Mouse (Mus musculus) heart, embryonic 16.5 days (tissue): ENCODE measurements at regions not wholly inside any gene's neighbourhood (a gene's known extent, or its start where the extent isn't known, plus 50 kb on each side); places are given as distances from the start of the nearest gene placed in this dataset.

Experiments
- ATAC-seq: fragments of 200-750 bp; cut with Nextera tagmentation; replicated peaks from 2 replicates; pipeline ENCODE4 v1.8.0; 2017; ENCODE audit warnings: moderate number of reproducible peaks; ENCODE audit not compliant: insufficient read depth, low FRiP score; ENCODE audit errors: extremely low read depth
- H3K27ac ChIP-seq: fragments of 300-500 bp; sonication (generic); 2 replicates; pipeline ENCODE4 v1.5.1; 2014; ENCODE audit warnings: mild to moderate bottlenecking, low read length, control low read depth, moderate library complexity
- H3K27me3 ChIP-seq: fragments of 300-500 bp; sonication (generic); 2 replicates; pipeline ENCODE4 v1.6.1; 2014; ENCODE audit warnings: low read length, mixed read lengths; ENCODE audit not compliant: control insufficient read depth, insufficient read depth
- H3K36me3 ChIP-seq: fragments of 300-500 bp; sonication (generic); 2 replicates; pipeline ENCODE4 v1.6.1; 2014; ENCODE audit not compliant: control insufficient read depth, insufficient read depth
- H3K4me1 ChIP-seq: fragments of 300-500 bp; sonication (generic); 2 replicates; pipeline ENCODE4 v1.6.1; 2014; ENCODE audit warnings: low read length, mixed read lengths; ENCODE audit not compliant: control insufficient read depth, insufficient read depth
- H3K4me2 ChIP-seq: fragments of 300-500 bp; sonication (generic); 2 replicates; pipeline ENCODE4 v1.6.1; 2014; ENCODE audit warnings: low read depth, mild to moderate bottlenecking, control low read depth, low read length
- H3K4me3 ChIP-seq: fragments of 300-500 bp; sonication (generic); 2 replicates; pipeline ENCODE4 v1.5.1; 2014; ENCODE audit warnings: mild to moderate bottlenecking, control low read depth, low read length
- H3K9ac ChIP-seq: fragments of 300-500 bp; sonication (generic); 2 replicates; pipeline ENCODE4 v1.6.1; 2014; ENCODE audit warnings: low read length, control low read depth
- H3K9me3 ChIP-seq: fragments of 300-500 bp; sonication (generic); replicated peaks from 2 replicates; pipeline ENCODE4 v1.6.1; 2016; ENCODE audit warnings: low read length; ENCODE audit not compliant: control insufficient read depth
- WGBS: fragments of 180-500 bp; shearing (Covaris S2); extraction: QIAGEN DNeasy Blood & Tissue Kit; methylation state at CpG from one replicate; pipeline ENCODE4 v1.1.7; 2014; 5-methylcytosine and 5-hydroxymethylcytosine counted together

DNA sequence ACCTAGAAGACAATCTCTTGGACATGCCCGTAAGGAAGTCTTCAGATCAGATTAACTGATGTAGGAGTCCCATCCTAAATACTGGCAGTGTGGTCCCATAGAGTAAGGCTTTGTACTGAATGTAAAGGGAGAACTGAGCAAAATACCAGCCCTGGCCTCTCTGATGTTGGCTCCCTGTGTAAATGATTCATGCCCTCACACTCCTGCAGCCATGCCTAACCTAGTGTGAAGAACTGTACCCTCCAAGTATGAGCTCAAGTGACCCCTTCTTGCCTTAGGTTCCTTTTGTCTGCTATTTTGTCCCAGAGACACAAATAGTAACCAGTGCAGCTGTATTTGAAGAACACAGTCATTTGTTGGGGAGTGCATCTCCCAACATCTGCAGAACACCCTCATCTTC lies 342.4 kb upstream of the Cdh4 start:
- Histone ChIP-seq H3K4me3 (no peak overlapping the region), H3K4me2 (no peak overlapping the region), H3K27me3 (no peaks in the 10 kb centered on the region), H3K27ac (no peak overlapping the region), H3K36me3 (no peaks in the 10 kb centered on the region), H3K9ac (no peak overlapping the region), H3K9me3 (0 out of 2 replicates have a peak, but pooled peaks cover 4% of the 10 kb centered on the region), H3K4me1 (no peaks in the 10 kb centered on the region)
- ATAC-seq: no peak
- 79% methylated on average over 1 of the region's 1 CpGs for WGBS

DNA sequence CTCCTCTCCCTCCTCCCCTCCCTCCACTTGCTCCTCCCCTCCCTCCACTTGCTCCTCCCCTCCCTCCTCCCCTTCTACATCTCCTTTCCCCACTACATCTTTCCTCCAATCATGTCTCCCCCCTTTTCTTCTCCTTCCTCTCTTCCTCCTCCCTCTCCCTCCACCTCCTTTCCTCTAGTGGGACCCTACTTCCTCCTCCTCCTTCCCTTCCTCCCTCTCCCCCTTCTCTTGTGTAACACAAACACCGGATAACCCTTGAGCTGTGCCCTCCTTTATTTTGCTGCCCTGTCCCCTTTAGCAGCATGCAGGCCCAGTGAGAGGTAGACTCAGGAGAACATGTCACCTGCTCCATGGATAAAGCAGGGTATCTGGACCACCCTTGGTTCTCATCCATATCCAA lies 339.1 kb upstream of the Cdh4 start:
- Histone ChIP-seq H3K27ac (no peak overlapping the region), H3K9me3 (0 out of 2 replicates have a peak, but pooled peaks cover 4% of the 10 kb centered on the region), H3K27me3 (no peaks in the 10 kb centered on the region), H3K9ac (no peak overlapping the region), H3K4me1 (no peaks in the 10 kb centered on the region), H3K4me2 (no peak overlapping the region), H3K36me3 (no peaks in the 10 kb centered on the region), H3K4me3 (no peak overlapping the region)
- no peak for ATAC-seq
- 80% methylated on average over 1 of the region's 1 CpGs for WGBS

DNA sequence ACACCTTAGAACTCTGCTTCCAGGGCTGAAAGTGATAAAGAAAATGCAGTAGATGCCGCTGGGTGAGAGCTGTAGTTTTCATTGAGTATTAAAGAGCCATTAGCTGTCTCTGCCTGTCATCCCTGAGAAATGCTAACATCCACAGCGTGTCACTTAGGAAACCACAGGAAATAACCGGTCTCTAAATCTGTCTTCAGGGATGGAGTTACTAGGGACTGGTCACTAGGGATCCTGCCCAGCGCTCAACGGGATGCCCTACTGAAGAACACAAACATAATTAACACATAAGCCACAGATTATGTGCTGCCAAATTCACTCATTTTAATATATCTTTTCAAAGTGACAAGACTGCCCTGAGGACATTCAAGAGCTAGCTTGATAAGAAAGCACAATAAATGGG lies 329.3 kb upstream of the Cdh4 start:
- no peak overlapping the region for H3K27ac ChIP-seq
- no peaks in the 10 kb centered on the region for H3K36me3 ChIP-seq
- H3K9me3 ChIP-seq: no peaks in the 10 kb centered on the region
- ATAC-seq: no peak
- no peaks in the 10 kb centered on the region; the same call in 1 of the 2 replicates for H3K27me3 ChIP-seq
- H3K4me1 ChIP-seq: no peaks in the 10 kb centered on the region
- no peak overlapping the region for H3K4me2 ChIP-seq
- no peak overlapping the region for H3K4me3 ChIP-seq
- no peak overlapping the region for H3K9ac ChIP-seq
- WGBS: 49% methylated on average over 5 of the region's 5 CpGs

DNA sequence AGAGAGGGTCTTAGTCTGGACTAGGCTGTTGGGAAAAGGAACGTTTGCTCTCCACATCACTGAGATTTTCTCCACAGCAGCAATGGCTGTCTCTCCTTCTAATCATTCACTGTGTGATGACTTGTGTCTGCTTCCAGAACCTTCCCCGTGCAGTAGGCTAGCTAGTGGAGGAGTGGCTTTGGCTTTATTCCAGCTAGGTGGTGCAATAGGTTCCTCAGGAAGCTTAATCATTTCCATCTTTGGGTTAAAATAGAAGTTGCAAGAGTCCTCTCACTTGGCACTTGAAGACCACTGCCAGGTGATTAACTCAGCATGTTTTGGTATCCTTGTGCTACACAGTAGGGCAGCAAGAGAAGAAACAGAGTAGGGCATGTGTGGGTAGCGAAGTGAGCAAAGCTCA lies 314.2 kb upstream of the Cdh4 start:
- Histone ChIP-seq H3K4me1 (no peaks in the 10 kb centered on the region), H3K4me3 (no peak overlapping the region), H3K9me3 (no peaks in the 10 kb centered on the region), H3K36me3 (no peaks in the 10 kb centered on the region), H3K9ac (no peak overlapping the region), H3K27ac (no peak overlapping the region), H3K27me3 (no peaks in the 10 kb centered on the region), H3K4me2 (no peak overlapping the region)
- ATAC-seq: no peak
- 69% methylated on average over 3 of the region's 3 CpGs for WGBS

DNA sequence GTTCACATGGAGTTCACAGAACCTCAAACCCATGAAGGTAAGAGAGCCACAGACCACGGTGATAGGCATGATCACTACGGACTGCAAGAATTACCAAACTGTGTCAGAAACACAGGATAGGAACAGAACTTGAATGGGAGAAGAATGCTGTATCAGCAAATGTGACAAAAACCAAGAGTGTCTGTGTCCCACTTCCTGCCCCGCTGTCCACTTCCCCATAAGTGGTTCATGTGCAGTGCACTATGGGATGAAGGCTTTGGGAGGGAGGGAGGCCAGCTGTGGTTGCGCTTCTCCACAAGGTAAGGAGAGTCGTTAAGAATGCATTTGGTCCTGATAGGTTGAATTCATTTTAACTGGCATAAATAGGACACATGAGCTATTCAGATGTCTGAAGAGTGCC lies 313.8 kb upstream of the Cdh4 start:
- H3K27ac ChIP-seq: no peak overlapping the region

DNA sequence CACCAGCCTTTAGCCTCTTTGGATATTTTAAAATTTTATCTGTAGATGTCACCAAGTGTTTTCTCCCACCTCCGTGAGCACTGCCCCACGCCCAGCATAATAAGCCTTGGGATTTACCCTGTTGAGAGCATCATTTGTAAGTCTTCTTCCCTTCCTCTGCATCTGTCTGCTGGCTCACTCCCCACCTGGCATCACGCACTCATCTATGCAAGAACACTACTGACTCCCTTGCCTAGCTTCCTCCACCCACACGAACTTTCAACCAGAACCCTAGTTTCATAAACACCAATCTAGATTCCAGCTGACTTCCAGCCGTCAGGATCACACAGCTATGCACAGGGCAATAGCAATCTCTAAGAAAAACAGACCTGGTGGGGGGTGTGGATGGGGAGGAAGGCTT lies 311.2 kb upstream of the Cdh4 start:
- Histone ChIP-seq H3K4me1 (no peaks in the 10 kb centered on the region), H3K36me3 (no peaks in the 10 kb centered on the region), H3K9me3 (no peaks in the 10 kb centered on the region), H3K27ac (no peak overlapping the region), H3K27me3 (no peaks in the 10 kb centered on the region), H3K4me2 (no peak overlapping the region), H3K4me3 (no peak overlapping the region), H3K9ac (no peak overlapping the region)
- no peak for ATAC-seq
- WGBS: 57% methylated on average over 5 of the region's 5 CpGs

More for the DNA sequence above, 313.8 kb upstream of the Cdh4 start:
- Histone ChIP-seq H3K4me2 (no peak overlapping the region), H3K9me3 (no peaks in the 10 kb centered on the region), H3K4me3 (no peak overlapping the region), H3K27me3 (no peaks in the 10 kb centered on the region), H3K4me1 (no peaks in the 10 kb centered on the region), H3K36me3 (no peaks in the 10 kb centered on the region), H3K9ac (no peak overlapping the region)
- WGBS: 83% methylated on average over 5 of the region's 5 CpGs
- ATAC-seq: no peak

DNA sequence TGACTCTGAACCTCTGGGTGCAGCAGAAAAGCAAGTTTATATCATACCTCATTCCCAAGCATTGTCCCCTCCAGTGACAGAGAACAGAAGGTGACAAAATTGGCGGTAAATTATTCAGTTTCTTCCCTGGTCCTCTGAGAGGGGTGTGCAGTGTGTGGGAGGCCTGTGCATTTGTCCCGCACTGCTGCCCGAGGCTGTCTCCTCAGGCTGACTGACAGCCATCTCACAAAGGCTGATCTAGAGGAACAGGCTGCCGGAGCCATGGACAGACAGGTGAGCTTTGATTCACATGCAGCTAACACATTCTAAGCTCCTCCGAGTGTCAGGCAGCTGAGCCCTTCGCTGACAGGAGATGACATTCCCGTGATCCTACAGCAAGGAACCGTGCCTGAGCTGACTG lies 299.9 kb upstream of the Cdh4 start:
- Histone ChIP-seq H3K4me1 (no peaks in the 10 kb centered on the region), H3K9me3 (no peaks in the 10 kb centered on the region), H3K4me2 (no peak overlapping the region), H3K27me3 (no peaks in the 10 kb centered on the region), H3K9ac (no peak overlapping the region), H3K27ac (no peak overlapping the region), H3K4me3 (no peak overlapping the region), H3K36me3 (no peaks in the 10 kb centered on the region)
- WGBS: 67% methylated on average over 8 of the region's 8 CpGs
- no peak for ATAC-seq

DNA sequence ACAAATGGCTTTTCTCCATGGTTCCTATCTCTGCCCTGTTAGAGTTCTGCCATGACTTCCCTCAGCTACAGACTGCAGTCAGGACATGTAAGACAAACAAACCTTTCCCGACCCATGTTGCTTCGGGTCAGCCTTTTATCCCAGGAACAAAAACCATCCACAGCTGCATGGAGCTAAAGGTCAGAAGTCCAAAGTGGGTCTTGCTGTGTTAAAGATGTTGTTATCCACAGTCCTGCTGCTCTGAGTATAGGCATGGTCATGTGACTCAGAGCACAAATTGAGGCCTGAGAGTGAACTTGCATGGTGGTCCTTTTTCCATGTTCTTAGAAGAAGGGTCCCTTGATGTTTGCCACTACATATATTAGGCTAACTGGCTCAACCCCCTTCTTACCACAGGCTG lies 296.5 kb upstream of the Cdh4 start:
- Histone ChIP-seq H3K9ac (no peak overlapping the region), H3K27ac (no peak overlapping the region), H3K27me3 (no peaks in the 10 kb centered on the region), H3K36me3 (no peaks in the 10 kb centered on the region), H3K4me3 (no peak overlapping the region), H3K9me3 (no peaks in the 10 kb centered on the region), H3K4me1 (no peaks in the 10 kb centered on the region), H3K4me2 (no peak overlapping the region)
- ATAC-seq: no peak
- WGBS: 56% methylated on average over 2 of the region's 2 CpGs

DNA sequence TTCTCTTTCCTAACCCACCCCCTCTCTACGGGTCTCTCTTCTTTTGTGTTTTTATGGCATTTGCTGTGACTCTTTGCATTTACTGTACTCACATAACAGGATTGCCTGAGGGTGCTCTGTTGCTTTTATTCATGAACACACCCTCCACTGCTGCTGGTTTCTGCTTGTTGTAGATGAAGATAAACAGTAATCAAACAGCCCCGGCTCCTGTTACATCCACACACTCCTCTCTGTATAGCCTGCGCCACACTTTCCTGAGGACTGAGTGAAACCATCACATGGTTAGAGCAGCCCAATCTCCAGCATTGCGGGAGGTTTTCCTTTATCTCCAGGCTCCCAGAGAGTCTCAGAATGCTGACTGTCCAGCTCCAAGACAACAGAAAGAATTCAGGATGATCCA lies 296.0 kb upstream of the Cdh4 start:
- H3K9me3 ChIP-seq: no peaks in the 10 kb centered on the region
- no peak overlapping the region for H3K9ac ChIP-seq
- no peak overlapping the region for H3K4me2 ChIP-seq
- no peaks in the 10 kb centered on the region for H3K4me1 ChIP-seq
- no peak for ATAC-seq
- no peaks in the 10 kb centered on the region for H3K36me3 ChIP-seq
- H3K27me3 ChIP-seq: no peaks in the 10 kb centered on the region
- no peak overlapping the region for H3K4me3 ChIP-seq
- no peak overlapping the region for H3K27ac ChIP-seq
- 45% methylated on average over 4 of the region's 4 CpGs for WGBS

DNA sequence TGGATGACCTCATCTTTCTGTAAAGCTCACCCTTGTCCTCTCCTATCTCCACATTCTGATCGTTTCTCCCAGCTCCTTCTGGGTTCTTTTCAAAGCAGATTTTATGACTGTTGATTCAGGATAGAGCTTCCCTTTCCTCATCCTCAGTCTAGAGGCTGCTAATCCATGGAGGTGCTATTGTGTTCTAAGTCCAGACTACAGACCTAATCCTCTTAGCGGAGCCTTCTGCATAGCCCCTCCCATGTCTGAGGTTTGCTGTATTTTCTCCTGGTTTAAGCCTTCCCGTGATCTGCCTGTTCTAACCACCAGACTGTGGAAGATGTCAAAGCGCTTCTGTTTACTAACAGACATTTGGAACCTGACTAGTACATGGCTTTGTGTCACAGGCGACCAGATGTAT lies 294.0 kb upstream of the Cdh4 start:
- no peaks in the 10 kb centered on the region for H3K27me3 ChIP-seq
- no peak for ATAC-seq
- no peaks in the 10 kb centered on the region for H3K36me3 ChIP-seq
- 56% methylated on average over 5 of the region's 5 CpGs for WGBS
- no peak overlapping the region for H3K4me3 ChIP-seq
- no peak overlapping the region for H3K4me2 ChIP-seq
- no peaks in the 10 kb centered on the region for H3K9me3 ChIP-seq
- H3K4me1 ChIP-seq: no peaks in the 10 kb centered on the region
- no peak overlapping the region for H3K9ac ChIP-seq
- H3K27ac ChIP-seq: no peak overlapping the region
